Mouse (Mus musculus) lung, postnatal 0 days (tissue): ENCODE measurements around the gene Adi1.

Experiments used
- CTCF ChIP-seq: IDR thresholded peaks from 2 replicates; pipeline ENCODE4 v1.5.1; 2016; ENCODE audit warnings: antibody characterized with exemption, mild to moderate bottlenecking
- EP300 ChIP-seq: IDR thresholded peaks from 2 replicates; pipeline ENCODE4 v1.6.1; 2016; ENCODE audit warnings: antibody characterized with exemption, mild to moderate bottlenecking, control low read depth

- no peak for TF ChIP-seq CTCF
- no peak for TF ChIP-seq EP300
These were observed 7.7 kb upstream of the Adi1 start for GRCm38 (mm10) chr12:28667287-28667686.
